Mouse (Mus musculus): ENCODE measurements around the gene Ptpn18. TPM values are rescaled to one million over a fixed set of nuclear protein-coding genes. Genes with fewer than 3 reads are reported as not detected.

The Ptpn18 gene
- polyA plus RNA-seq, 1 experiment from 2014 or later: 248 TPM

GRCm38 (mm10) chr1:34464310-34464817, 4.8 kb downstream of the Ptpn18 start:
- DNase-seq (ENCODE audit: low spot score): no peak

- DNase-seq (ENCODE audit: low spot score): no peak
These were observed 5.9 kb downstream of the Ptpn18 start for GRCm38 (mm10) chr1:34465445-34465844.

GRCm38 (mm10) chr1:34468051-34468450, 8.5 kb downstream of the Ptpn18 start:
- DNase-seq (ENCODE audit: low spot score): no peak

GRCm38 (mm10) chr1:34468500-34468899, 8.9 kb downstream of the Ptpn18 start:
- no peak for DNase-seq (ENCODE audit: low spot score)

GRCm38 (mm10) chr1:34469801-34470200, 10.2 kb downstream of the Ptpn18 start:
- no peak for DNase-seq (ENCODE audit: low spot score)

- peak; percentile 83 for DNase-seq (ENCODE audit: low spot score)
These were observed 13.1 kb downstream of the Ptpn18 start for GRCm38 (mm10) chr1:34472427-34473300.

- DNase-seq (ENCODE audit: low spot score): no peak
These were observed 19.5 kb downstream of the Ptpn18 start for GRCm38 (mm10) chr1:34478891-34479655.

- no peak for DNase-seq (ENCODE audit: low spot score)
These were observed 21.2 kb downstream of the Ptpn18 start for GRCm38 (mm10) chr1:34480801-34481200.

GRCm38 (mm10) chr1:34481920-34482669, 22.5 kb downstream of the Ptpn18 start:
- DNase-seq (ENCODE audit: low spot score): peak; percentile 46

GRCm38 (mm10) chr1:34484470-34484869, 24.9 kb downstream of the Ptpn18 start:
- no peak for DNase-seq (ENCODE audit: low spot score)

GRCm38 (mm10) chr1:34485461-34486188, 26.1 kb downstream of the Ptpn18 start:
- DNase-seq (ENCODE audit: low spot score): peak; percentile 77

- no peak for DNase-seq (ENCODE audit: low spot score)
These were observed 27.8 kb downstream of the Ptpn18 start for GRCm38 (mm10) chr1:34487383-34487782.

- DNase-seq (ENCODE audit: low spot score): no peak
These were observed 30.4 kb downstream of the Ptpn18 start for GRCm38 (mm10) chr1:34489852-34490541.

GRCm38 (mm10) chr1:34491480-34491879, 31.9 kb downstream of the Ptpn18 start:
- no peak for DNase-seq (ENCODE audit: low spot score)

GRCm38 (mm10) chr1:34502991-34503390, 43.4 kb downstream of the Ptpn18 start:
- no peak for DNase-seq (ENCODE audit: low spot score)

- DNase-seq (ENCODE audit: low spot score): no peak
These were observed 45.7 kb downstream of the Ptpn18 start for GRCm38 (mm10) chr1:34505307-34505706.

- DNase-seq (ENCODE audit: low spot score): no peak
These were observed 46.5 kb downstream of the Ptpn18 start for GRCm38 (mm10) chr1:34505970-34506551.

GRCm38 (mm10) chr1:34507986-34508385, 48.4 kb downstream of the Ptpn18 start:
- DNase-seq (ENCODE audit: low spot score): no peak

- peak; percentile 57 for DNase-seq (ENCODE audit: low spot score)
These were observed 51.0 kb downstream of the Ptpn18 start for GRCm38 (mm10) chr1:34510575-34510981.

GRCm38 (mm10) chr1:34511027-34511426, 51.5 kb downstream of the Ptpn18 start:
- DNase-seq (ENCODE audit: low spot score): peak; percentile 57

Measured in thymus, postnatal 0 days (tissue).